Mouse (Mus musculus) forebrain, embryonic 11.5 days (tissue): ENCODE data around the gene Mlf1. TPM values are rescaled to one million over a fixed set of nuclear protein-coding genes. Genes with fewer than 3 reads are reported as not detected.
A peak's percentile ranks its signal among the peaks of the same experiment; 100 is the strongest.

Source experiments
- ATAC-seq: fragments of 200-750 bp; cut with Nextera tagmentation; replicated peaks from 2 replicates; pipeline ENCODE4 v1.8.0; 2017; ENCODE audit warnings: moderate TSS enrichment; ENCODE audit not compliant: low FRiP score
- DNase-seq: peaks from one replicate; pipeline ENCODE4 v3.0.0-alpha.2; 2017; ENCODE audit warnings: low spot score
- H3K27ac ChIP-seq: fragments of 300-500 bp; sonication (generic); 2 replicates; pipeline ENCODE4 v1.5.1; 2014; ENCODE audit warnings: low read depth, low read length
- H3K27me3 ChIP-seq: fragments of 300-500 bp; sonication (generic); 2 replicates; pipeline ENCODE4 v1.6.1; 2014; ENCODE audit warnings: mild to moderate bottlenecking, low read length, mixed read lengths; ENCODE audit not compliant: control insufficient read depth, insufficient read depth
- H3K36me3 ChIP-seq: fragments of 300-500 bp; sonication (generic); 2 replicates; pipeline ENCODE4 v1.6.1; 2014; ENCODE audit warnings: mild to moderate bottlenecking, low read length, moderate library complexity, mixed read lengths; ENCODE audit not compliant: control insufficient read depth, insufficient read depth
- H3K4me1 ChIP-seq: fragments of 300-500 bp; sonication (generic); replicated peaks from 2 replicates; pipeline ENCODE4 v1.6.1; 2014; ENCODE audit warnings: low read length, mixed read lengths; ENCODE audit not compliant: control insufficient read depth, insufficient read depth
- H3K4me2 ChIP-seq: fragments of 300-500 bp; sonication (generic); 2 replicates; pipeline ENCODE4 v1.6.1; 2014; ENCODE audit warnings: low read depth, mild to moderate bottlenecking, low read length, moderate library complexity, mixed read lengths; ENCODE audit not compliant: severe bottlenecking
- H3K4me3 ChIP-seq: fragments of 300-500 bp; sonication (generic); 2 replicates; pipeline ENCODE4 v1.5.1; 2014; ENCODE audit warnings: low read depth, low read length
- H3K9ac ChIP-seq: fragments of 300-500 bp; sonication (generic); 2 replicates; pipeline ENCODE4 v1.6.1; 2014; ENCODE audit warnings: low read length
- H3K9me3 ChIP-seq: fragments of 300-500 bp; sonication (generic); 2 replicates; pipeline ENCODE4 v1.6.1; 2016; ENCODE audit warnings: low read length, mixed read lengths; ENCODE audit not compliant: control insufficient read depth
- WGBS: fragments of 180-500 bp; shearing (Covaris S2); extraction: QIAGEN DNeasy Blood & Tissue Kit; methylation state at CpG from one replicate; pipeline ENCODE4 v1.1.7; 2014; 5-methylcytosine and 5-hydroxymethylcytosine counted together
- polyA plus RNA-seq: library from polyadenylated mRNA; unstranded; fragments of >200 nt; fragmentation: Nextera tagmentation; extraction: Ambion mirVana; gene quantifications from 2 replicates; pipeline ENCODE4 v1.2.1, GENCODE M21; 2014

Gene Mlf1
- 24.0 and 26.0 TPM in 2 replicates for polyA plus RNA-seq

DNA sequence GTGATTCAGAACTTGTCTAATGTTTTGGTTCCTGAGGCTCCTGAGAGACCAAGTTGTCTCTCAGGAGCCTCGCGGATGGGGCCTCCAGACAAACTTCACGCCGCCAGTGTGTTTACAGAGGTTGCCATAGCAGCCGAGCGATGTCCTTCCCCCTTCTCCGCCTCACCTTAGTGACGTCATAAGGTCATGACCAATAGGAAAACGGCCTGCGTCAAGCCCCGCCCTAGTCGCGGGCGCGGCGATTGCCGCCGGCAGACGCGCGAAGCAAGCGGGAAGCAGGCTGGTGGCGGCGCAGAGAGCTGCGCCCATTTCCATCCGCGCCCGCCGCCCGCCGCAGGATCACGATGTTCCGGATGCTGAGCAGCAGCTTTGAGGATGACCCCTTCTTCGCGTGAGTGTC is at the start of gene Mlf1:
Mlf1 (plus strand) TSS at position 226 of the 400 bp plus-strand sequence.
- H3K27ac ChIP-seq, result no peak within 1 kb of the TSS

GRCm38 (mm10) chr3:67339558-67339957 is 34.3 kb upstream of the Mlf1 start:
- Histone ChIP-seq H3K27me3 (no peaks in the 10 kb centered on the region), H3K36me3 (no peaks in the 10 kb centered on the region), H3K9me3 (no peaks in the 10 kb centered on the region), H3K4me3 (no peak overlapping the region), H3K4me1 (no peaks in the 10 kb centered on the region), H3K9ac (no peak overlapping the region), H3K27ac (no peak overlapping the region), H3K4me2 (no peak overlapping the region)
- 82% methylated on average over 3 of the region's 3 CpGs for WGBS
- ATAC-seq (no peak), DNase-seq (no peak)

More for the DNA sequence above, at the start of gene Mlf1:
- H3K27me3 ChIP-seq, result peaks cover 4% of the 10 kb centered on the region; the same call in 1 of the 2 replicates
- ATAC-seq (peak; percentile 99), DNase-seq (peak; percentile 94)
- under 1% methylated on average over 35 of the region's 35 CpGs for WGBS
- no peaks in the 10 kb centered on the region for H3K36me3 ChIP-seq
- H3K4me3 ChIP-seq, result peak within 1 kb of the TSS; percentile 42
- H3K9me3 ChIP-seq, result no peaks in the 10 kb centered on the region
- H3K4me1 ChIP-seq, result no peaks in the 10 kb centered on the region
- H3K9ac ChIP-seq, result peak within 1 kb of the TSS; percentile 66
- H3K4me2 ChIP-seq, result peak within 1 kb of the TSS; percentile 78

DNA sequence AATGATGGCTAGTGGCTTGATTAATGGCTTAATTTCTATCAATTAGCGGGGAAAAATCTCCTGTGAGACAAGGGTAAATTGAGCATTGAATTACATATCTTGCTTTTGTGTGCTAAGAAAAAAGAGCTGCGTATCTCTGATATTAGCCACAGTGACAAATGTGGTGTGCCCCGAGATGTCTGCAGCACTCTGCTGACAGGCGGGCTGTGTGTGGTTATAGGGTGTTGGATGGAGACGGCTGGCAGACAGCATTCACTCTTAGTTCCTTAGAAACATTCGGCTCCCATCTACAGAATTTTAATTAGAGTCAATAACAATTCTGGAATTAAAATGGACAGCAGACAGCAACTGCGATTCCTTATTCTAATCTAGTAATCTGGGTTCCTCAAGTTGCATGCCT is 33.0 kb upstream of the Mlf1 start:
- Histone ChIP-seq H3K27me3 (no peaks in the 10 kb centered on the region), H3K27ac (no peak overlapping the region), H3K9ac (no peak overlapping the region), H3K9me3 (no peaks in the 10 kb centered on the region), H3K36me3 (no peaks in the 10 kb centered on the region), H3K4me2 (no peak overlapping the region), H3K4me3 (no peak overlapping the region), H3K4me1 (no peaks in the 10 kb centered on the region)
- 73% methylated on average over 7 of the region's 7 CpGs for WGBS
- ATAC-seq (no peak), DNase-seq (no peak)

GRCm38 (mm10) chr3:67343004-67343662 is 30.8 kb upstream of the Mlf1 start:
- no peaks in the 10 kb centered on the region for H3K36me3 ChIP-seq
- DNase-seq, result no peak

DNA sequence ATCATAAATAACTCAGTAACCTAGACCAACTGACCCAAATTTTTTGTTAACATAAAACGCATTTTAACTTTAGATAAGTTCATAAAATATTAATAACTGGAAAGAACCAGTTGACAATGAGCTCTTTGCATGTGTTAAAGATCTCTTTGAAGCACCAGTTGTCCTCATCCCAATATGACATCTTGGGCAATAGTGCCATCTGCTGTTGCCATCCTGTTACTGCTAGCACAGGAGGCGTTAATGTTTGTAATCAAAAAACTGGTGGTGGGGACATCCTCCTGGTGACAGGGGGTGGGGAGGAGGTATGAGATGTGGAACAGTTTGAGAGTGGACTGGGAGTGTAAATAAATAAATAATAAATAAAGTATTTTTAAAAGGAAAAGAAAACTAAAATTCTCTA is 29.3 kb upstream of the Mlf1 start:
- H3K27ac ChIP-seq, result no peak overlapping the region
- no peak overlapping the region for H3K9ac ChIP-seq
- H3K9me3 ChIP-seq, result no peaks in the 10 kb centered on the region
- no peaks in the 10 kb centered on the region for H3K27me3 ChIP-seq
- 0 out of 2 replicates have a peak, but pooled peaks have one; percentile 27 for ATAC-seq
- H3K4me3 ChIP-seq, result no peak overlapping the region
- H3K36me3 ChIP-seq, result no peaks in the 10 kb centered on the region
- H3K4me1 ChIP-seq, result no peaks in the 10 kb centered on the region
- no peak overlapping the region for H3K4me2 ChIP-seq
- 6% methylated on average over 2 of the region's 2 CpGs for WGBS
- DNase-seq, result peak; percentile 67

More at GRCm38 (mm10) chr3:67343004-67343662, 30.8 kb upstream of the Mlf1 start:
- H3K9me3 ChIP-seq, result no peaks in the 10 kb centered on the region
- H3K4me1 ChIP-seq, result no peaks in the 10 kb centered on the region
- no peak overlapping the region for H3K9ac ChIP-seq
- no peaks in the 10 kb centered on the region for H3K27me3 ChIP-seq
- H3K4me3 ChIP-seq, result no peak overlapping the region
- WGBS, result 60% methylated on average over 5 of the region's 5 CpGs
- H3K27ac ChIP-seq, result no peak overlapping the region
- ATAC-seq, result no peak
- no peak overlapping the region for H3K4me2 ChIP-seq

DNA sequence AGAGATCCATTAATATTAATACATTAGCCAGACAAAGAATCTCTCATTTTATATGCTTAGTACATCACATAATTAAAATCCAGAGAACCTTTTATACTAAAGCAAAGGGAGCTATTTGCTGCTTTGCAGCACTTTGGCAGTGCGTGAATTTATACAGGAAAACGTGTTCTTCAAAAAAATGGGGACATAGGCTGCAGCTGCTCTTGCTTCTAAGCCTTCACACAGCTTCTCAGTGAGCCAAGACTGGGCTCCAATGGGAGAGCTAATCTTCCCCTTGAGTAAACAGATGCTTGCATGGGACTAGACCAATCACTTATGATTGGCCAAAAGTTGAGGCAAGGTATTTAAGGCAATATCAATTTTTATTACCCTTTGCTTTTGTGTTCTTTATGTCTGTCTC is 27.2 kb upstream of the Mlf1 start:
- H3K4me1 ChIP-seq, result no peaks in the 10 kb centered on the region
- no peak overlapping the region for H3K4me3 ChIP-seq
- ATAC-seq, result no peak
- 76% methylated on average over 2 of the region's 2 CpGs for WGBS
- no peak overlapping the region for H3K4me2 ChIP-seq
- H3K27me3 ChIP-seq, result no peaks in the 10 kb centered on the region
- H3K9ac ChIP-seq, result no peak overlapping the region
- no peak overlapping the region for H3K27ac ChIP-seq
- no peaks in the 10 kb centered on the region for H3K36me3 ChIP-seq
- H3K9me3 ChIP-seq, result no peaks in the 10 kb centered on the region
- no peak for DNase-seq

- DNase-seq (no peak), ATAC-seq (no peak; the same call in 1 of the 2 replicates)
- H3K9ac ChIP-seq, result no peak overlapping the region
- no peak overlapping the region for H3K4me3 ChIP-seq
- H3K27me3 ChIP-seq, result no peaks in the 10 kb centered on the region
- H3K27ac ChIP-seq, result no peak overlapping the region
- H3K9me3 ChIP-seq, result no peaks in the 10 kb centered on the region
- H3K36me3 ChIP-seq, result no peaks in the 10 kb centered on the region
- WGBS, result 75% methylated on average over 12 of the region's 12 CpGs
- no peaks in the 10 kb centered on the region for H3K4me1 ChIP-seq
- no peak overlapping the region for H3K4me2 ChIP-seq
These were observed 22.3 kb upstream of the Mlf1 start for GRCm38 (mm10) chr3:67351406-67352127.

DNA sequence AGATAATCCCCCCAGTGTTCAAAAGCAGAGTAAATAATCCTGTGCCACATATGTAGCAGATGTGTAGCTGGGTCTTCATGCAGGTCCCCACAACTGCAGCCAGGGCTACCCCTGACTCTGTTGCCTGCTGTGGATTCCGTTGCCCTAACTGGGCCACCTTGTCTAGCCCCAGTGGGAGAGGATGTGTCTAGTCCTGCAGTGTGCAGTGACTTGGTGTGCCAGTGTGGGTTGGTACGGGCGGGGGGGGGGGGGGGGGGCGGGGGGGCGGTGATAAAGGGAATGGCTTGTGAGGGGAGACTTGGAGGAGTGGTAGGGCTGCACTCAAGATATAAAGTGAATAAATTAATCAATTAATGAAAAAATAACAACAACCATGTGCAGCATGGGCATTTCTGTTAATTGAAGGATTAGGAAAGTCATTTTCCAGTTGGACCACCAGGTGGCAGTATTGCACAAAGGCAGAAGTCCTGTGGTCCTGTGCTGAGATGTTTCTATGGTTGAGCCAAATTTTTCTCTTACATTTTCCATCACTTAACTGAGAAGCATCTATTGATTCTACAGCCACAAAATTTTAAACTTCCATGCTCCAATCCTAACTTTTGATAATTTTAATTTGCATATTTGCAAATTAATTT is 21.7 kb upstream of the Mlf1 start:
- no peak overlapping the region for H3K27ac ChIP-seq
- H3K4me3 ChIP-seq, result no peak overlapping the region
- H3K36me3 ChIP-seq, result no peaks in the 10 kb centered on the region
- H3K27me3 ChIP-seq, result no peaks in the 10 kb centered on the region
- H3K9me3 ChIP-seq, result no peaks in the 10 kb centered on the region
- no peaks in the 10 kb centered on the region for H3K4me1 ChIP-seq
- DNase-seq, result peak; percentile 70
- peak; percentile 81 for ATAC-seq
- 22% methylated on average over 1 of the region's 5 CpGs for WGBS
- no peak overlapping the region for H3K4me2 ChIP-seq
- H3K9ac ChIP-seq, result no peak overlapping the region
